Mouse (Mus musculus) telencephalon, adult 2 months (tissue): Measurements from ENCODE around the gene Fignl2.

ENCODE experiments used
- DNase-seq: peaks from one replicate; pipeline ENCODE4 v3.0.0-alpha.2; 2011; ENCODE audit warnings: low read depth, low spot score

The Fignl2 gene

GRCm38 (mm10) chr15:101011352-101011751 is 67.0 kb downstream of the Fignl2 start:
- DNase-seq, result no peak

GRCm38 (mm10) chr15:101008386-101009010 is 69.9 kb downstream of the Fignl2 start:
- DNase-seq, result no peak

- peak; percentile 47 for DNase-seq
Measured at GRCm38 (mm10) chr15:101007236-101007635, 71.1 kb downstream of the Fignl2 start.

GRCm38 (mm10) chr15:101006251-101007040 is 71.9 kb downstream of the Fignl2 start:
- no peak for DNase-seq

- peak; percentile 91 for DNase-seq
Measured at GRCm38 (mm10) chr15:101005717-101006116, 72.7 kb downstream of the Fignl2 start.

- DNase-seq, result no peak
Measured at GRCm38 (mm10) chr15:101004538-101004937, 73.8 kb downstream of the Fignl2 start.

- DNase-seq, result no peak
Measured at GRCm38 (mm10) chr15:101002466-101002865, 75.9 kb downstream of the Fignl2 start.

GRCm38 (mm10) chr15:101001685-101002084 is 76.7 kb downstream of the Fignl2 start:
- no peak for DNase-seq
